Mouse (Mus musculus): ENCODE data around the gene Teddm2.

Gene Teddm2

DNA sequence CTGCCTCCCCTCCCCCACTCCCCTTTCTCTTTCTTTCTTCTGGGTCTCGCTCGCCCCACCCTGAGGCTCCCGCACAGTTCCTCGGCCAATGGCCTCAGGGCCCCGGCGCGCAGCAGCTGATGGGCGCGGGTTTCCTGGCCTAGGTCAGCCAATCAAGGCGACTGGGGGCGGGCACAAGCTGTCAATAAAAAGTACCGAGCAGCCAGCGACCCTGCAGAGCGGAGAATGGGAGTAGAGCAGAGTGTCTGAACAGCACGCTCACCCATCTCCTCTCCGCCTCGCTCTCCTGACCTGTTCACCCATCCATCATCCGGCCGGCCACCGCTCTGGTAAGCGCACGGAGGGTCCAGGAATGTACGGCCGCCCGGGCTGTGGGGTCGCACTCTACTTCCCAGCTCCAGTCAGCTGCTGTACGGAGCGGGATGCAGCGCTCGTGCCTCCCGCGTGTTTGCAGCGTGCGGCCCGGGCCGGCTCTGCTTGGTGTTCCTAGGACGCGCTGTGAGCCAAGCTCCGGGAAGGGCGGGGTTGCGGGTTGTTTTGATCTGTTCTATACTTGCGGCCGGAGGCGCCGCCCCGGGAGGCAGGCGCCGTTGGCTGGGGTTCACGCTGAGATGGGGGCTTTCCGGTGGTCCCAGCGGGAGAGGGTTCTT lies at the start of gene Teddm2, which contains the start of gene Glul:
Teddm2 (minus strand) TSS at position 498 of the 650 bp plus-strand sequence.
Glul (plus strand) TSS at position 214 of the 650 bp plus-strand sequence.
- DNase-seq: peak; percentile 92 to 96

GRCm38 (mm10) chr1:153947837-153948236 lies 47.8 kb upstream of the Teddm2 start:
- DNase-seq: no peak

GRCm38 (mm10) chr1:153946971-153947370 lies 46.9 kb upstream of the Teddm2 start:
- DNase-seq: no peak

DNA sequence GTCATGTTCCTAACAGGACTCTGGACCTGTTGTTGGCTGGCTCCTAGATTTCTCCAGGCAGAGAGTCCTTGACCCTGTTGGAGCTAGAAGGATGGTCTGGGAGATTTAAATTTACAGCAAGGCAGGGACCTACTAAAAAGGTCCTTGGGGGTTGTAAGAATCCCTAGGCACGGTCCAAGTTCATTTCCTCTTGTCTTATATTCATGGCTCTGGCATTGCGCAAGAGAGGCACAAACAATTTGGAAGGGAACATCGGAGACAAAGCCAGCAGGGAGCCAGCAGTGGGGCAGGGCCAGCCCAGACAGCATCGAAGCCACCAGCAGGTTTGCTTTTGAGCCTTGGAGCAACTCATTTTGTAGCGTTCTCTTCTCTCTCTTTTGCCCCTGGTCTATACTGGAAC lies 45.2 kb upstream of the Teddm2 start:
- DNase-seq: no peak

DNA sequence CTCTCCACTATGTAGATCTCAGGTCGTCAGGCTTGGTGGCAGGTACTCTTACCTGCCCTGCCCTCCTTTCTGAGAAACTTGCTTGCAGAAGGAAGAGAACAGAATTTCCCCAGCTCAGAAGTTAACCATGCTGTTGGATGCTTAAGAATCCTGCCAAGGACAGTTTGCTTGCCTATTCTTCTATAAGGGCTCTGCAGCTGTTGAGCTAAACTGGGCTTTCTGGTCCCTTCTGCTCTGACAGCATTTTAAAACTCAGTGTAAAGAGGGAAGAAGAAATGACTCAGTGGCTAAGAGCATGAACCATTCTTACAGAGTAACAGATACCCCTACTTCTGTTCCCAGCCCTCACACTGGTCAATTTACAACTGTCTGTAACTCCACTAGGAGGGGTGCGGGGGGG lies 41.0 kb upstream of the Teddm2 start:
- DNase-seq: no peak

GRCm38 (mm10) chr1:153937025-153937424 lies 37.0 kb upstream of the Teddm2 start:
- DNase-seq: no peak

DNA sequence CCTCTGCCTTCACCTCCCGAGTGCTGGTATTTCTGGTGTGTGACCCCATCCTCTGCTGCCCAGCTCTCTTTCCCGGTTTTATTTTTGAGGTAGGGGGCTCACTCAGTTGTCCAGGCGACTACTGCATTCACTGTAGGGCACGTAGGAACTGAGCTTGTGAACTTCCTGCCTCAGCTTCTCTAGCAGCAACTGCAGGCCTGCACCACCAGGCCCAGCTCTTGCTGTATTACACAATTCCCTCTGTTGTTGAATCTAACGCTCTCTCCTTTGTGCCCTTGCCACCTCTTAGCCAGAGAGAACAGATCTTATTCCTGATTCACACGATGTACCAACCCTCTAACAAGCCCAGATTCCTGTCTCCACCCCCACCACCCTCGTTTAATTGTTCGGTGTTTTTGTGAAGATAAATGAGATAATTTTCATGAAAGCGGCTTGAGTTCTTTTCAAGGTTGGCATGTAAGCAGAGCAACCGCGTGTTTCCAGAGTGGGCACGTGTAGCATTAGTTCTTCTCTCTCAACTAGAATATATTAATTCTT lies 35.9 kb upstream of the Teddm2 start:
- DNase-seq: no peak

GRCm38 (mm10) chr1:153933772-153934171 lies 33.7 kb upstream of the Teddm2 start:
- DNase-seq: no peak

DNA sequence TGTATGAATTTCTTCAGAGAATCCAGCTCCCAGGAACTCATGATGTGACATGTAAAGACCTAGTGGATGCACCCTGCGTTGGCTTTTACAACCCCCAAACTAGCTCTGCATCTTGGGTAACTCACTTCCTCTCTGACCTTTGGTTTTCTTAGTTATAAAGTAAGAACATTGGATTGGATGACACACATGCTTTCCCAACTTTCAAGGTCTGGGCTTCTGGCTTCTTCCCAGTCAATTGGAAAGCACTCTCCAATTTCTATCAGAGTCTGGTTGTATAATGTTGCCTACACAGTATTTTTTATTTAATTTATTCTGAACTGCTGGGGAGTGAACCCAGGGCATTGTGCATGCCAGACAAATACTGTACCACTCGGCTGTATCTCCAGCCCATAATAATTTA lies 30.4 kb upstream of the Teddm2 start:
- no peak for DNase-seq

- DNase-seq: no peak
Measured at GRCm38 (mm10) chr1:153924395-153925385, 24.7 kb upstream of the Teddm2 start.

- no peak for DNase-seq
Measured at GRCm38 (mm10) chr1:153922571-153923021, 22.6 kb upstream of the Teddm2 start.

- no peak for DNase-seq
Measured at GRCm38 (mm10) chr1:153921642-153922041, 21.6 kb upstream of the Teddm2 start.

DNA sequence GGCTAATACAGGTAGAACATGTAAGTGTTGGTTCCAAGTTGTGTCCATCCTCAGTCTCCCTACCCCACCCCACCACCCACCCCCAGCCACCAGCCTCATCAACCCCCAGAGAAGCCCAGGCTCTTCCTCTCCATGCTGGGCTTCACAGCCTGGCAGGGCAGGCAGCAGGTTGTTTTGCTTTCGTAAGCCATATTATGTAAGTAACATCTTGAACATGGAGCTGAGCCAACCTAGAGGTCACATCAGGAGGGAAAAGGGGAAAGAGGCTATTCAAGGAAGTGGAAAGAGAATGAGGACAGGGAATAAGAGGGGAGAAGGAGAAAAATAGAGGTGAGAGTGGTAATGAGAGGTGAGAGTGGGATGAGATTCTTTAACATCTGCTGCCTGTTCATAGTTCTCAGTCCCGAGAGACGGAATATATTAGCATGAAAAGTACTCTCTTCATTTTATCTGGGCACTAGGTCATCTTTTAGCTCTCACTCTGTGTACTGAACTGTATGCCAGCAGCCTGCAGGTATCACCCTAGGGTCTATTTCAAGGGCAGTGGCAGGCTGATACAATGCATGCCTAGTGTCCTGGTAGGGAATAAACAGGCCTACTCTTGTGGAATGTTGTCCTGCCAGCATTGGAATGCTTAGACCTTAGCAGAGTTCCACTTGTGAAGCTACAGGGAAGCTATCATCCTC lies 18.6 kb upstream of the Teddm2 start:
- DNase-seq: no peak

GRCm38 (mm10) chr1:153913869-153914268 lies 13.8 kb upstream of the Teddm2 start:
- no peak for DNase-seq

DNA sequence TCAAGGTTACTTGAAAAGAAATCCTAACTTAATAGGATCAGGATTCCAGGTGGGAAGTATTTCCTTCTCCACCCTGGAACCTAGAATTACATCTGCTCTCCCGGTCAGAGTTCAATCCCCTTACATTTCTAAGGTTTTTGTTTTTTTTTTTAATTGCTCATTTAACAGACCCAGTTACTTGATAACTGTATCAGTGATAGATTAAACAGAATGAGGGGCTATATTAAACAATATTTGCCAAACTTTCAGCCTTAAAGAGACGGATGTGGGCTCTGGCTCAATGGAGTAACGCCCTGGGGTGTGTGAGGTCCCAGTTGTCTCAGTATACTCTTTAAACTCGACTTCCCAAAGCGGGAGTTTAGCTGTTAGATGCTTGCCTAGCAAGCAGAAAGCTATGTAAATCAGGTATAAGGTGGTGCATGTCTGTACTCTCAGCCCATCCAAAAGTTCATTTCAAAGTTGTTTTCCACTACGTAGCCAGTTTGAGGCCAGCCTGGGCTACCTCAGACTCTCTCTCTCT lies 11.3 kb upstream of the Teddm2 start:
- DNase-seq: no peak

DNA sequence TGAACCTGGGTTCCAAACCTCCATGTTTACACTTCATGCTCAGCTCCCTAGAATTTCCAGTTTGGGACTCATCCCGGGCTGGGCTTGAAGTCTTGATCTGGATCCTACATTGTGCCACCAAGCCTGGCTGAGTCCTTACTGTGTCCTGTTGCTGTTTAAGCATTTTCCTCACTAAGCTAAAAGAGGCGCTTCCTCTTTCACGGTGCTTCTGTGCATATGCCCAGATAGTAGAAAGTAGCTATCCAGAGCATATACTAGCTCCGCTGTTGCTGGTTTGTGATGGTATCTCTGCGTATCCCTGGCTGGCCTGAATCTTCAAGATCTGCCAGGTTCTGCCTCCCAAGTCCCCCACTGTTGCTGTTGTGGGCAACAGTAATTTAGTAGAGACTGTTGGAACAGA lies 10.4 kb upstream of the Teddm2 start:
- DNase-seq: no peak

DNA sequence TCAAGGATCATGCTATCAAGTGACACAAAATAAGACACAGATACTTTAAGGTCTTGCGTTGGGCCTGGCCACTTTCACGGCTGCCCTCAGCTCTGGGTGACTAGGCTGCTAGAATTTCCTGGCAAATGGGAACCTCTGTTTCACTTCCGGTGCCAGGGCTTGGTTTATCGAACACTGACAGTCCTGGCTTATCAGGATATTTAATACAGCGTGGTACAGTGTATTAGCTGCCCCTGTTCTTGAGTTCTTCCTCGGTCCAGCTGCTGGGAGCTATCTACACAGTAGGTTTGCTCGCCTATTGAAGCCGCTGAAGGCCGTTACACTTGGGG lies 9.9 kb upstream of the Teddm2 start:
- no peak for DNase-seq

DNA sequence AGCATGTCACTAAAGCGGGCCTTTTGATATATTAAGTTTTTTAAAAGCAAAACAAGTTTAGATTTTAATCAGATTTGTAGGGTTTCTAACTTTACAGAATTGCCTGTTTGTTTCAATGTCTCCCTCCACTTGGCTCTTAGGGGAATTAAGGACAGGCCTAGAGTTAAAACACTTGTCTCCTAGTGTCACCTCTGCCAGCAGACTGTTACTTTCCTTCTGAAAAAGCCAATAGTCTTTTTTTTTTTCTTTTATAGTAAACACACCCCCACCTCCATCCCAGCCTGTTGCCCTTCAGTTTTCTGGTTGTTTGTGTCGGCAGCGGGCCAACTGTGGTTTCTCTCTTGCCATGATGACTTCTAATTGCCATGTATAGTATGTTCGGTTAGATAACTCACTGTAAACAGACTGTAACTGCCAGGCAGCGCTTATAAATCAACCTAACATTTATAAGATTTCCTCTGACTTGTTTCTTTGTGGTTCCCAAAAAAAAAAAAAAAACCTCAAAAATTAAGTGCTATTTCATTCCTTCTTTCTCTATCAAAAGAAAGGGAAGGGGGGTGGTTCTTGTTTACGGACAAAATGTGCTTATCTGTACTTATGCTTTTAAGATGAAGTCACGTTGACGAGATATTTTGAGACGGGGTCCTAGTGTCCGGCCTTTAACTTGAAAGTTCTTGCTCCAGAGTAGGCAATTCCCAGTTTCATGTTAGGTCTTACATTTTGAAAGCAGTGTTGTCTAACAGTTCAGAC lies 9.4 kb upstream of the Teddm2 start:
- no peak for DNase-seq

GRCm38 (mm10) chr1:153908741-153909140 lies 8.7 kb upstream of the Teddm2 start:
- no peak for DNase-seq

GRCm38 (mm10) chr1:153908208-153908607 lies 8.2 kb upstream of the Teddm2 start:
- DNase-seq: no peak

DNA sequence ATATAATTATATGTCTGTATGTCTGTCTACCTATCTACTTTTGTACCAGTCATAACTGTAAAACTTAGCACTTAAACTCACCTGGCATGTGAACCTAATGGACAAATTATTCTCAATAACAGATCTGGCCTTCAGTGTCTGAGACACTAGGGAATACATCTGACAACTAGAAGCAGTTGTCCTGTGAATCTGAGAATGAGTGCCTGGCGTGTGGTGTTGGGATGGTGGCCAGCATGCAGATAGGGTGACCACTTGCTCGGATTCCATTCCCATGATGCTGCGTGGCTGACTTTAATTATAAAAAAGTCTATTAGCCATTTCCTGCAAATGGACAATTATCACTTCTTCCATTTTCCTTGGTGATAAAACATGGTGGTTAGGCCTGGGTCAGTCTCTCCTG lies 5.9 kb upstream of the Teddm2 start:
- DNase-seq: no peak

DNA sequence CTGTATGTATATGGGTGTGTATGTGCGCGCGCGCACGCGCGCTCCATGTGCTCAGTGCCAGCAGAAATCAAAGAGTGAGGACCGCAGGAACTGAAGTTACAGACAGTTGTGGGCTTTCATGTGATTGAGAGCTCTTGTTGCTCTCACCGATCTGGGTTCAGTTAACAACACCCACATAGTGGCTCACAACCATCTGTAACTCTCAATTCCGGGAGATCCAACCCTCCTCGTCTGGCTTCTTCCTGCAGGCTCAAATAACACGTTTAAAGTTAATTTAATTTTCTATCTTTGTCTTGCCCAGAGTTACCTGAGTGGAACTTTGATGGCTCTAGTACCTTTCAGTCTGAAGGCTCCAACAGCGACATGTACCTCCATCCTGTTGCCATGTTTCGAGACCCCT lies 4.2 kb upstream of the Teddm2 start:
- no peak for DNase-seq

Data from cerebellum, adult 18-20 months (tissue).